Mouse (Mus musculus): Measurements from ENCODE around the gene Lrmda.

Gene Lrmda

GRCm38 (mm10) chr14:22155512-22156026 is 136.1 kb downstream of the Lrmda start:
- DNase-seq (ENCODE audit: low spot score in 2 of 2): no peak

- no peak for DNase-seq (ENCODE audit: low spot score in 2 of 2)
Measured at GRCm38 (mm10) chr14:22156991-22157390, 137.5 kb downstream of the Lrmda start.

GRCm38 (mm10) chr14:22161416-22161815 is 141.9 kb downstream of the Lrmda start:
- DNase-seq (ENCODE audit: low spot score in 2 of 2): no peak

- no peak for DNase-seq (ENCODE audit: low spot score in 2 of 2)
Measured at GRCm38 (mm10) chr14:22167285-22167684, 147.8 kb downstream of the Lrmda start.

GRCm38 (mm10) chr14:22168077-22168794 is 148.7 kb downstream of the Lrmda start:
- no peak for DNase-seq (ENCODE audit: low spot score in 2 of 2)

GRCm38 (mm10) chr14:22168795-22169568 is 149.5 kb downstream of the Lrmda start:
- no peak for DNase-seq (ENCODE audit: low spot score in 2 of 2)

GRCm38 (mm10) chr14:22174757-22175156 is 155.2 kb downstream of the Lrmda start:
- DNase-seq (ENCODE audit: low spot score in 2 of 2): no peak

- no peak for DNase-seq (ENCODE audit: low spot score in 2 of 2)
Measured at GRCm38 (mm10) chr14:22179761-22180160, 160.2 kb downstream of the Lrmda start.

- DNase-seq (ENCODE audit: low spot score in 2 of 2): no peak
Measured at GRCm38 (mm10) chr14:22181508-22181907, 162.0 kb downstream of the Lrmda start.

- DNase-seq (ENCODE audit: low spot score in 2 of 2): no peak
Measured at GRCm38 (mm10) chr14:22183195-22183594, 163.7 kb downstream of the Lrmda start.

GRCm38 (mm10) chr14:22185452-22185851 is 165.9 kb downstream of the Lrmda start:
- no peak for DNase-seq (ENCODE audit: low spot score in 2 of 2)

GRCm38 (mm10) chr14:22190111-22190510 is 170.6 kb downstream of the Lrmda start:
- no peak for DNase-seq (ENCODE audit: low spot score in 2 of 2)

- DNase-seq (ENCODE audit: low spot score in 2 of 2): no peak
Measured at GRCm38 (mm10) chr14:22192185-22192584, 172.7 kb downstream of the Lrmda start.

GRCm38 (mm10) chr14:22198021-22198420 is 178.5 kb downstream of the Lrmda start:
- no peak for DNase-seq (ENCODE audit: low spot score in 2 of 2)

- DNase-seq (ENCODE audit: low spot score in 2 of 2): no peak
Measured at GRCm38 (mm10) chr14:22198641-22199425, 179.3 kb downstream of the Lrmda start.

GRCm38 (mm10) chr14:22201667-22202066 is 182.2 kb downstream of the Lrmda start:
- no peak for DNase-seq (ENCODE audit: low spot score in 2 of 2)

GRCm38 (mm10) chr14:22210601-22211000 is 191.1 kb downstream of the Lrmda start:
- no peak for DNase-seq (ENCODE audit: low spot score in 2 of 2)

- no peak for DNase-seq (ENCODE audit: low spot score in 2 of 2)
Measured at GRCm38 (mm10) chr14:22218183-22218582, 198.7 kb downstream of the Lrmda start.

GRCm38 (mm10) chr14:22222038-22222437 is 202.5 kb downstream of the Lrmda start:
- no peak for DNase-seq (ENCODE audit: low spot score in 2 of 2)

GRCm38 (mm10) chr14:22222574-22222973 is 203.1 kb downstream of the Lrmda start:
- DNase-seq (ENCODE audit: low spot score in 2 of 2): no peak

GRCm38 (mm10) chr14:22226205-22226604 is 206.7 kb downstream of the Lrmda start:
- no peak for DNase-seq (ENCODE audit: low spot score in 2 of 2)

Data from right cerebral cortex, adult 2 months (tissue).